Mouse (Mus musculus) neural tube, embryonic 15.5 days (tissue): ENCODE results near the gene Mef2d. TPM values are rescaled to one million over a fixed set of nuclear protein-coding genes. Genes with fewer than 3 reads are reported as not detected.

Source experiments
- ATAC-seq: fragments of 200-750 bp; cut with Nextera tagmentation; 2 replicates; pipeline ENCODE4 v1.8.0; 2017; ENCODE audit warnings: mild to moderate bottlenecking, moderate TSS enrichment, moderate library complexity; ENCODE audit not compliant: low FRiP score
- H3K27ac ChIP-seq: fragments of 300-500 bp; sonication (generic); replicated peaks from 2 replicates; pipeline ENCODE4 v1.5.1; 2015; ENCODE audit warnings: mild to moderate bottlenecking, inconsistent platforms
- H3K27me3 ChIP-seq: fragments of 300-500 bp; sonication (generic); replicated peaks from 2 replicates; pipeline ENCODE4 v1.6.1; 2015; ENCODE audit warnings: inconsistent platforms
- H3K36me3 ChIP-seq: fragments of 300-500 bp; sonication (generic); 2 replicates; pipeline ENCODE4 v1.6.1; 2015; ENCODE audit warnings: inconsistent platforms
- H3K4me1 ChIP-seq: fragments of 300-500 bp; sonication (generic); 2 replicates; pipeline ENCODE4 v1.6.1; 2015; ENCODE audit warnings: inconsistent platforms
- H3K4me2 ChIP-seq: fragments of 300-500 bp; sonication (generic); 2 replicates; pipeline ENCODE4 v1.6.1; 2015; ENCODE audit warnings: inconsistent platforms, mild to moderate bottlenecking, moderate library complexity
- H3K4me3 ChIP-seq: fragments of 300-500 bp; sonication (generic); replicated peaks from 2 replicates; pipeline ENCODE4 v1.5.1; 2015; ENCODE audit warnings: mild to moderate bottlenecking, inconsistent platforms
- H3K9ac ChIP-seq: fragments of 300-500 bp; sonication (generic); replicated peaks from 2 replicates; pipeline ENCODE4 v1.6.1; 2015; ENCODE audit warnings: mild to moderate bottlenecking, inconsistent platforms
- H3K9me3 ChIP-seq: fragments of 300-500 bp; sonication (generic); replicated peaks from 2 replicates; pipeline ENCODE4 v1.6.1; 2016; ENCODE audit warnings: inconsistent platforms
- WGBS: fragments of 180-500 bp; shearing (Covaris S2); methylation state at CpG from one replicate; pipeline ENCODE4 v1.1.7; 2015; ENCODE audit warnings: mixed read lengths; 5-methylcytosine and 5-hydroxymethylcytosine counted together
- polyA plus RNA-seq: library from polyadenylated mRNA; unstranded; fragments of >200 nt; fragmentation: Nextera tagmentation; extraction: Ambion mirVana; gene quantifications from 2 replicates; pipeline ENCODE4 v1.2.1, GENCODE M21; 2015

Mef2d gene
- polyA plus RNA-seq, 1 experiment from 2014 or later, result 14.3 TPM

DNA sequence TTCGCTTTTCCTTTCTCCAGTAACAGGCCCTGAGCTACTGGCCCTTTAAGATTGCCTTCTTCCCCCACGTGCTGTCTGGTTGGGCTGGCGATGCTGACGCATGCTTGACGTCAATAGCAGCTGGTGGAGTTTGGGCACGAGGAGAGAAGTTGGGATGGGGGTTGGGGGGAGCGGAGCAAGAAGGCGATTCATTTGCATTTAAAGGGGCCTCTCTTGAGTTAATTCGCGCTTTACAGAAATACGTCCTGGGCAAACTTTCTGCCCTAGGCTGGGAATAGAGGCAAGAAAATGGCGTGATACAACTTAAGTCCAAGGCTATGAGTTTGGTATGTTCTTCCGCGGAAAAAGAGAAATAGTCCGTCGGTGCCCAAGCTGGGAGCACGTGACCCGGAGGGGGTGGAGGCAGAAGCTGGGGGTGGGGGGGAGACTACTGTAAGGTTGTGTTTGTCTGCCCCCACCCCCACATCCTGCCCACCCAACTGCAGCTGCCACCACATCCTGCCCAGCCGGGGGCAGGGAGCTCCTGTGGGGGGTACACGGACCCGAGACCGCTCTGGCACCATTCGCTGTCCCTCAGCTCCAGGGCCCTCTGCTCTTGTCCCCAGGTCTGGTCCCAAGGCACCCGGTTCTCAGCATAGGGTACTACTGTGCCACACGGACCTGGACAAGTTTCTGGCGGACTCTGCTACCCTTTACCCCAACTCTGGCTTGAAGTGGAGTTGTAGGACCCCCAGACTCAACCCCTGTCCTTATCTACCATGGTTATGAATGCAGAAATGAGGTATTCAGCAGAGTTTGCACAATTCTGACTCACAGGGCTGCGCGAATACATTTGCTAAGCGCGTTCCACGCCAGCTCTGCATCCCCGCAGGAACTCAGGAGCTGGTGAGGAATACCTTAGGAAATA is 3.6 kb upstream of the Mef2d start:
- H3K4me1 ChIP-seq, result peaks cover 49% of the 10 kb centered on the region
- H3K4me2 ChIP-seq, result peak overlapping the region; percentile 99
- H3K36me3 ChIP-seq, result no peaks in the 10 kb centered on the region
- H3K9ac ChIP-seq, result peak overlapping the region; percentile 65
- H3K4me3 ChIP-seq, result peak overlapping the region; percentile 60
- peak; percentile 84 for ATAC-seq
- peak overlapping the region; percentile 98 for H3K27ac ChIP-seq
- WGBS, result under 1% methylated on average over 32 of the region's 32 CpGs
- peaks cover 14% of the 10 kb centered on the region for H3K27me3 ChIP-seq
- H3K9me3 ChIP-seq, result no peaks in the 10 kb centered on the region

DNA sequence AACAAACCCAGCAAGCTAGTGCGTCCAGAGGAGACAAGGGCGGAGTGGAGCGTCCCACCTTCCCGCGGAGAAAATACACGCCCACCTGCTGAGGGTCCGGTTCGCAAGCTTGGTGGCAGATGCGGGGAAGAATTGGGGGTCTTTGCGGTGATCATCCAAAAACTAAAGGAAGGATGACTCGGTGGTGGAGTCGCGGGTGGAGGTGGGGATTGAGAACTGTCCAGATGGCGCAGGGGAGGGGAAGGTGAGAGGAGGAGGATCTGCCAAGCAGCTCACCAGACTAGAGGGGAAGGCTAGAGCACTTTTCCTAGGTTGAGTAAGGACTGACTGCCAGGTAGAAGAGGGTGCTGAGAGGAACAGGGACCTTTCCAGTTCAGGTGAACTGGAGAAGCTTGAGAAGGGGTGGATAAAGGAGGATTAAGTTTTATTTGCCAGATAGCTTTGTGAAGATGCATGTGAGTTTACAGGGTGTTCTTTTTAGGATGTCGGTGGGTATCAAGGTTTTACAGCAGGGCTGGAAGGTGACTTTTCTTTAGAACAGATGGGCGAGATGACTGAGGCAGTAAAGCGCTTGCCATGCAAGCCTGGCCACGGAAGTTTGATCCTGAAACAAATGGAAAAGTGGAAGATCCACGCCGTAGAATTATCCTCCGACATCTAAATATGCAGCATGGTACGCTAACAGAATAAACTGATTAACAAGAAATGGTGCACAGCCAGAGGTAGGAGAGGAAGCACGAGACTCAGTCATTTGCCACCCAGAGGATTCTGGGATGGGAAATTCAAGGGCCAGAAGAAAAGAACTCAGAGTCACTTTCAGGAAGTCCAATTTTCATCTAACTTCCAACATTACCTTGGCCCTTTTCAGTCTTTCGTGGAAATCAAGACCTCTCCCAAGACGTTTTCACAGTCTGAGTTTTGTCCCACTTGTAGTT is 2.7 kb upstream of the Mef2d start:
- H3K4me1 ChIP-seq, result peaks cover 54% of the 10 kb centered on the region
- ATAC-seq, result no peak
- H3K4me2 ChIP-seq, result peak overlapping the region; percentile 99
- 14% methylated on average over 25 of the region's 25 CpGs for WGBS
- H3K27me3 ChIP-seq, result peaks cover 14% of the 10 kb centered on the region
- H3K4me3 ChIP-seq, result peak overlapping the region; percentile 60
- peak overlapping the region; percentile 65 for H3K9ac ChIP-seq
- H3K27ac ChIP-seq, result peak overlapping the region; percentile 98
- H3K36me3 ChIP-seq, result no peaks in the 10 kb centered on the region
- H3K9me3 ChIP-seq, result no peaks in the 10 kb centered on the region

GRCm38 (mm10) chr3:88140178-88140902 is 1.8 kb upstream of the Mef2d start:
- Histone ChIP-seq H3K4me3 (0 out of 2 replicates have a peak overlapping the region, but pooled peaks have one; percentile 60), H3K9me3 (no peaks in the 10 kb centered on the region), H3K9ac (no peak overlapping the region), H3K27me3 (peaks cover 14% of the 10 kb centered on the region), H3K4me2 (peak overlapping the region; percentile 99; the same call in 1 of the 2 replicates), H3K4me1 (peaks cover 63% of the 10 kb centered on the region), H3K27ac (peak overlapping the region; percentile 98), H3K36me3 (no peaks in the 10 kb centered on the region)
- 27% methylated on average over 11 of the region's 11 CpGs for WGBS
- ATAC-seq, result no peak

DNA sequence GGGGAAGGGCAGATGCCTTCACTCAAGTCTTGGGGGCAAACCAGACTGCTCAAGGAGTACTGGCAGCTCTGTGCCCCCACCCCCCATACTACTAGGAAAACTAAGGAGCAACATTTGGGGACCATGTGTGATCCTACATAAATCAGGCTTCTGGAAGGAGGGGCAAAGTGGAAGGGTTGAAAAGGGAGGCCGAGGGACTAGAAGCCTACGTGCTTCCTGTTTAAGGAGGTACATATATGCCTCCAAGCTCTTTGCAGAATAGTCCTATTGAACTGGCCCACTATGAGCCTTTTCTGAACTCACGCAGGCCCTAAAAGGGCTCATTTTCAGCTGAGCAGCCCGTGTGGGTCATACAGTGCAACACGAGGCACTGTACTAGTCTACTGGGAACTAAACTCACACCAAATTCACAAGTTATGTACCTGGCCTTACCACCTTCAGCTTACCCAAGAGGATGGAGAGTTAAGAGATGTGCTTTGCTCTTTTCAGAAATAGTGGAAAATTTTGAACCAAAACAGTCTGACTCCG is 1.2 kb upstream of the Mef2d start:
- H3K9ac ChIP-seq, result no peak overlapping the region
- H3K4me1 ChIP-seq, result peaks cover 69% of the 10 kb centered on the region
- H3K36me3 ChIP-seq, result no peaks in the 10 kb centered on the region
- no peaks in the 10 kb centered on the region for H3K9me3 ChIP-seq
- H3K27me3 ChIP-seq, result peaks cover 14% of the 10 kb centered on the region
- ATAC-seq, result no peak
- peak overlapping the region; percentile 82; the same call in 1 of the 2 replicates for H3K4me3 ChIP-seq
- peak overlapping the region; percentile 98 for H3K27ac ChIP-seq
- 43% methylated on average over 6 of the region's 6 CpGs for WGBS
- H3K4me2 ChIP-seq, result peak overlapping the region; percentile 94

DNA sequence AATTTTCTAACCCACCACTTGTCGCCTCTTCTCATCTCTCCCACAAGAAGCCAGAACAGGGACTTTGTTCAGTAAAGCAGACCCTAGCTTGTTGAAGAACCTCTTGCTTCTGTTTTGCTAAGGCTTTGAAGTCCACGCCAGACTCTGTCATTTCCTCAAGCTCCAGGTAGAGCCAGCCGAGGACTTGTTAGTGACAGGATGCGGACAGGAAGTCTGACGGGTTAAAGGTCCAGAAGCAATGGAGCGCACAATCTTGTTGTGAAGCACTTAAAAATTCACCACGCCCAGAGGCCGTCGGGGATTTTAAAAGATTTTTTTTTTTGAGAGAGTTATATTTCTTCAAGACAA is 759 bp upstream of the Mef2d start:
- Histone ChIP-seq H3K4me1 (peaks cover 73% of the 10 kb centered on the region), H3K36me3 (no peaks in the 10 kb centered on the region)
- 12% methylated on average over 9 of the region's 9 CpGs for WGBS

DNA sequence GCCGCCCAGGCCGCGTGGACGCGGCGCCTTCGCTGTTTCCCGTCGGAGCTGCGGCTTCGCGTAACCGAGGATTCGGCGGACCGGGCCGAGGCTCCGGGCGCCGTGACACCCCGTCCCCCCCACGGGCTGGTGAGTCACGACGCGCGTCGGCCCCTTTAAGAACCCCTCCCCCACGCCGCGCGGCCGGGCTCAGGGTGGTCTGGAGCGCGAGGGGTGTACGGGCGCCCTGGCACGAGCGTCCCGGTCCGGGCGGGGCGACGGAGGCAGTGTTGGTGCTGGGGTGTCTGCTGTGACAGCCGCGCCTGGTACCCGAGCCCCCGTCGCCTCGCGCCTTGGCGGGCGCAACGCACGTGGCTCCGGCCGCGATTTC is 359 bp downstream of the Mef2d start:
- Histone ChIP-seq H3K36me3 (no peaks in the 10 kb centered on the region), H3K27me3 (peaks cover 14% of the 10 kb centered on the region), H3K9ac (peak overlapping the region; percentile 83), H3K4me2 (peak overlapping the region; percentile 94), H3K4me3 (peak overlapping the region; percentile 82), H3K27ac (peak overlapping the region; percentile 98), H3K9me3 (no peaks in the 10 kb centered on the region), H3K4me1 (peaks cover 82% of the 10 kb centered on the region)
- WGBS, result under 1% methylated on average over 57 of the region's 57 CpGs
- peak; percentile 67 for ATAC-seq

More for the DNA sequence above, 759 bp upstream of the Mef2d start:
- H3K9me3 ChIP-seq, result no peaks in the 10 kb centered on the region
- peaks cover 14% of the 10 kb centered on the region for H3K27me3 ChIP-seq
- H3K9ac ChIP-seq, result peak overlapping the region; percentile 45; the same call in 1 of the 2 replicates
- ATAC-seq, result no peak
- peak overlapping the region; percentile 98 for H3K27ac ChIP-seq
- H3K4me2 ChIP-seq, result peak overlapping the region; percentile 94
- H3K4me3 ChIP-seq, result peak overlapping the region; percentile 82

DNA sequence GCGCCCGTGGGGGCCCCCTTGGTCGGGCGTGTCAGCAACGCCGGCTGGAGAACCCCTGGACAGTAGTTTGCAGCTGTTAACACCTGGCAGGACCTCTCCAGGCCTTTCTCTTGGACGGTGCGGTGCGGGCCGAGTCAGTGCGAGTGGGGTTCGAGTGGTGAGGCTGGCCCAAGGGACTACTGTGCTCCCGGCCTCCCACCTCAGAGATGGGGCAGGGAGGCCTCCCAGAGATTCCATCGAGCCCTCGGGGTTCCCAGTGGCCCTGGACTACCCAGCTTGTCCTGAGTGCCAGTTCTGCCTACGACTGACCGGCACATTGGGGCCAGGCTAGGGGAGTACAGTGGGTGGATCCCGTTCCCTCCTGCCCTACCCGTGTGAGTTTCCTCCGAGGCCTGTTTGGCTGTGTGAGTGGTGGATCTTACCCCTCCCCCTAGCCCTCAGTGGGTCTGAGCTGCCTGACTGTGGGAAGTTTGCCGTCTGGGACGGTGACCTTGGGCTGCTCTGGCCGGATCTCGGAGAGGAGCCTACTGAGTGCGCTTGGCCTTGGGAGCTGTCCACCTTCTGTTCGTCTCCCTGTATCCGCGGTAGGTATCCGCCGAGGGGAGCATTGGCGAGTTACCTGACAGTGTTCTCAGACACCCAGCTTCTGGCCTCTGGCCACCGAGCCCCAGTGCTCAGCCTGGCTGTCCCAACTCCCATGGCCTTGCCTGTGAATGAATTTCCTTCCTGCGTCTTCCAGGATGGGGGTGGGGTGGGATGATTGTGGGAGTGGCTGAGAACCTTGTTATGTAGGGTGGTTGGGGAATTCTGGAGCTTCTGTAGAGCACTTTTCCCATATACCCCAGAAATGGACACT is 972 bp downstream of the Mef2d start:
- ATAC-seq, result peak; percentile 3; the same call in 1 of the 2 replicates
- Histone ChIP-seq H3K9me3 (no peaks in the 10 kb centered on the region), H3K4me1 (peaks cover 82% of the 10 kb centered on the region), H3K27ac (peak overlapping the region; percentile 98), H3K4me3 (peak overlapping the region; percentile 82), H3K9ac (peak overlapping the region; percentile 83), H3K36me3 (no peaks in the 10 kb centered on the region), H3K4me2 (peak overlapping the region; percentile 94), H3K27me3 (peaks cover 14% of the 10 kb centered on the region)
- under 1% methylated on average over 33 of the region's 33 CpGs for WGBS

DNA sequence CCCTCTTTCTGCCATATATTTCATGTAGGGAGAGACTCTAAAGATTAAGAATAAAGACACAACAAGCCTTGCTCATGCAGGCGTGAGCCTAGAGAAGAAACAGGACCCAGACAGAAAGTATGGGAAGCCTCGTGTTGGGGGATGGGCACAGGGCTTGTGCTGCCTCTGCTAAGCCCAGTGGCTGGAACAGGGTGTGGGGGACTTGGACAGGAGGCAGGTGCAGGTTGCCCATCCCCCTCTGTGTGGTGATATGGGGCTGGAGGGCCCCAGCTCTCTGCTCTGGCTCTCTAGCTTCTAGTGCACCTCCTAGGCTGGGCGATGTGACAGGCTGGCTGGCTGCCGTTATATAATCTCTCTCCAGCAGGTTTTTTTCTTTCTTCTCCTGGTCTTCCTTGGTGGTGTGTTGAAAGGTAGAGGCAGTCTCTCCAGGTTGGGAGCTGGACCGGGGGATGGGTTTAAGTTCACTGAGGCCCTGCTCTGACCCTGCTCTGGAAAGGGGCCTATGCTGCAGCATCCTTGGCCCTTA is 1.9 kb downstream of the Mef2d start:
- H3K9me3 ChIP-seq, result no peaks in the 10 kb centered on the region
- no peaks in the 10 kb centered on the region for H3K36me3 ChIP-seq
- H3K27me3 ChIP-seq, result peaks cover 14% of the 10 kb centered on the region
- 14% methylated on average over 5 of the region's 5 CpGs for WGBS
- peaks cover 84% of the 10 kb centered on the region for H3K4me1 ChIP-seq
- no peak for ATAC-seq
- peak overlapping the region; percentile 83 for H3K9ac ChIP-seq
- H3K4me3 ChIP-seq, result peak overlapping the region; percentile 82
- peak overlapping the region; percentile 98 for H3K27ac ChIP-seq
- peak overlapping the region; percentile 94 for H3K4me2 ChIP-seq

GRCm38 (mm10) chr3:88144648-88145410 is 2.7 kb downstream of the Mef2d start:
- no peaks in the 10 kb centered on the region for H3K9me3 ChIP-seq
- peaks cover 13% of the 10 kb centered on the region for H3K27me3 ChIP-seq
- peaks cover 84% of the 10 kb centered on the region for H3K4me1 ChIP-seq
- no peaks in the 10 kb centered on the region for H3K36me3 ChIP-seq
- no peak for ATAC-seq
- no peak overlapping the region for H3K27ac ChIP-seq
- H3K4me3 ChIP-seq, result peak overlapping the region; percentile 82
- H3K9ac ChIP-seq, result peak overlapping the region; percentile 83
- peak overlapping the region; percentile 94 for H3K4me2 ChIP-seq
- 59% methylated on average over 6 of the region's 6 CpGs for WGBS
